Mouse (Mus musculus) gastrocnemius, postnatal 14 days (tissue): ENCODE data around the gene Cep250. TPM values are rescaled to one million over a fixed set of nuclear protein-coding genes. Genes with fewer than 3 reads are reported as not detected.
"Not testable (repeated sequence)": the region's sequence is repeated elsewhere in the genome, so short reads cannot be mapped to it uniquely, and the experiment has no call there.

Source experiments
- DNase-seq: peaks from one replicate; pipeline ENCODE4 v3.0.0; 2021; ENCODE audit warnings: mixed read lengths
- intact Hi-C: fragments of 180-260 bp; cut with DNase I; formaldehyde crosslinking; loops from one replicate; pipeline ENCODE4 v1.15.1; 2025; ENCODE audit warnings: low total_unique reads
- long read RNA-seq, 2 experiments: library from polyadenylated mRNA; stranded (forward); transcript quantifications; one replicate each; pipeline ENCODE4 v2.0.0; 2021
- total RNA-seq, 2 experiments: library from RNA; stranded (reverse); gene quantifications; 2 replicates each; pipeline ENCODE4 v1.2.3; 2021

The Cep250 gene
- 1 to 10 TPM; 5.5 to 5.6 TPM for total RNA-seq
- long read RNA-seq, experiment 1, partial matches to known transcripts: 1 of 1 reads
- long read RNA-seq, experiment 1, other reads (novel, unspliced or antisense): 0 of 1 reads
- long read RNA-seq, experiment 2, full-length matches to known transcripts: 3 of 9 reads
- long read RNA-seq, experiment 2, partial matches to known transcripts: 4 of 9 reads
- long read RNA-seq, experiment 2, other reads (novel, unspliced or antisense): 2 of 9 reads

GRCm38 (mm10) chr2:155956134-155957059 lies at the start of gene Cep250:
Cep250 (plus strand) TSS chr2:155956458.
- DNase-seq: peak; percentile 94
- intact Hi-C loops: no loop called here

- no peak for DNase-seq
- intact Hi-C loops: no loop called here
Measured at GRCm38 (mm10) chr2:155914684-155915083, 41.6 kb upstream of the Cep250 start.

GRCm38 (mm10) chr2:155923143-155923542 lies 33.1 kb upstream of the Cep250 start:
- DNase-seq: no peak
- intact Hi-C loops: no loop called here

GRCm38 (mm10) chr2:155925213-155925612 lies 31.0 kb upstream of the Cep250 start:
- DNase-seq, intact Hi-C loops: not testable (repeated sequence)

- DNase-seq: no peak
- intact Hi-C loops: no loop called here
Measured at GRCm38 (mm10) chr2:155928711-155929345, 27.4 kb upstream of the Cep250 start.

- intact Hi-C loops: no loop called here
- peak; percentile 90 for DNase-seq
Measured at GRCm38 (mm10) chr2:155929531-155930442, 26.5 kb upstream of the Cep250 start, which contains the start of gene Uqcc1. Uqcc1 (minus strand) TSS chr2:155930310.

- no peak for DNase-seq
- intact Hi-C loops: no loop called here
Measured at GRCm38 (mm10) chr2:155939897-155940529, 16.2 kb upstream of the Cep250 start.

GRCm38 (mm10) chr2:155940681-155941080 lies 15.6 kb upstream of the Cep250 start, which contains the start of gene Gm15557:
Gm15557 (plus strand) TSS chr2:155940728.
- DNase-seq: no peak
- intact Hi-C loops: no loop called here

- peak; percentile 79 for DNase-seq
- intact Hi-C loops: no loop called here
Measured at GRCm38 (mm10) chr2:155941697-155942442, 14.4 kb upstream of the Cep250 start.

- intact Hi-C loops: no loop called here
- no peak for DNase-seq
Measured at GRCm38 (mm10) chr2:155943463-155943862, 12.8 kb upstream of the Cep250 start.

- intact Hi-C loops: no loop called here
- no peak for DNase-seq
Measured at GRCm38 (mm10) chr2:155944685-155945084, 11.6 kb upstream of the Cep250 start.

GRCm38 (mm10) chr2:155945124-155945523 lies 11.1 kb upstream of the Cep250 start, which contains the start of gene Gdf5:
Gdf5 (minus strand) TSS chr2:155945367.
- intact Hi-C loops: no loop called here

GRCm38 (mm10) chr2:155945580-155945979 lies 10.7 kb upstream of the Cep250 start:
- intact Hi-C loops: no loop called here
- no peak for DNase-seq

More at GRCm38 (mm10) chr2:155945124-155945523, 11.1 kb upstream of the Cep250 start, which contains the start of gene Gdf5:
- DNase-seq: no peak

- DNase-seq: peak; percentile 73
- intact Hi-C loops: loop anchor here (2.0 kb wide), 1 partner anchor 97 kb away; no protein-coding TSS in a partner anchor
Measured at GRCm38 (mm10) chr2:155946069-155946468, 10.2 kb upstream of the Cep250 start.

- intact Hi-C loops: loop anchor here (2.0 kb wide), 1 partner anchor 98 kb away; no protein-coding TSS in a partner anchor
- DNase-seq: no peak
Measured at GRCm38 (mm10) chr2:155946499-155946898, 9.8 kb upstream of the Cep250 start.

GRCm38 (mm10) chr2:155947390-155948002 lies 8.8 kb upstream of the Cep250 start:
- intact Hi-C loops: loop anchor here (2.0 kb wide), 1 partner anchor 99 kb away; no protein-coding TSS in a partner anchor
- DNase-seq: no peak

- DNase-seq: no peak
- intact Hi-C loops: no loop called here
Measured at GRCm38 (mm10) chr2:155949362-155949761, 6.9 kb upstream of the Cep250 start.
